Comparison of ENCODE assay signal across 15 mouse cellular contexts in genomic region chr16:37972357-37972756, GRCm38 (mm10). TPM values are rescaled to one million over a fixed set of nuclear protein-coding genes. Genes with fewer than 3 reads are reported as not detected.
DNase-seq lines count a peak whose midpoint lies in the region; ATAC-seq lines count a peak whose summit lies in the region.
"Had no signal": no experiment of that assay in that cellular context is flagged by ENCODE, and none has a peak within 500 bp of the region (broad histone marks: within the 10 kb centered on the region; RNA-seq: fewer than 3 reads in every experiment).

No protein-coding gene starts in this region.

- H3K9ac ChIP-seq in hindbrain, embryonic 12.5 days: no peak overlapping the region
- H3K9ac ChIP-seq in hindbrain, embryonic 14.5 days: no peak overlapping the region
- no peak overlapping the region for H3K9ac ChIP-seq in midbrain, embryonic 15.5 days
- no peak overlapping the region for H3K9ac ChIP-seq in midbrain, embryonic 16.5 days (ENCODE audit: low read depth, low read length)
- H3K9ac ChIP-seq: forebrain, postnatal 0 days; heart, embryonic 12.5 days; liver, embryonic 12.5 days had no signal

- no peaks in the 10 kb centered on the region for H3K9me3 ChIP-seq in hindbrain, embryonic 12.5 days (replicated peaks)
- H3K9me3 ChIP-seq in hindbrain, embryonic 14.5 days (ENCODE audit: control insufficient read depth, low read length): no peaks in the 10 kb centered on the region
- no peaks in the 10 kb centered on the region for H3K9me3 ChIP-seq in midbrain, embryonic 15.5 days
- no peaks in the 10 kb centered on the region for H3K9me3 ChIP-seq in midbrain, embryonic 16.5 days (replicated peaks; ENCODE audit: control insufficient read depth, low read length, poor library complexity, severe bottlenecking)
- no peaks in the 10 kb centered on the region for H3K9me3 ChIP-seq in embryonic facial prominence, embryonic 10.5 days
- H3K9me3 ChIP-seq: heart, embryonic 12.5 days; liver, embryonic 12.5 days had no signal

- no peak for ATAC-seq in hindbrain, embryonic 12.5 days (ENCODE audit: low FRiP score)
- ATAC-seq in hindbrain, embryonic 14.5 days (ENCODE audit: low FRiP score): no peak
- no peak for ATAC-seq in midbrain, embryonic 15.5 days (replicated peaks)
- no peak for ATAC-seq in midbrain, embryonic 16.5 days
- ATAC-seq: forebrain, postnatal 0 days; liver, embryonic 12.5 days had no signal

- no peaks in the 10 kb centered on the region for H3K36me3 ChIP-seq in hindbrain, embryonic 12.5 days
- no peaks in the 10 kb centered on the region for H3K36me3 ChIP-seq in hindbrain, embryonic 14.5 days (replicated peaks; ENCODE audit: control insufficient read depth, insufficient read depth)
- H3K36me3 ChIP-seq in midbrain, embryonic 15.5 days (replicated peaks): no peaks in the 10 kb centered on the region
- H3K36me3 ChIP-seq in midbrain, embryonic 16.5 days (ENCODE audit: control insufficient read depth, insufficient read depth, low read length): no peaks in the 10 kb centered on the region
- no peaks in the 10 kb centered on the region for H3K36me3 ChIP-seq in embryonic facial prominence, embryonic 10.5 days (replicated peaks)
- H3K36me3 ChIP-seq: heart, embryonic 12.5 days; liver, embryonic 12.5 days had no signal

- peaks cover 20% of the 10 kb centered on the region for H3K4me1 ChIP-seq in hindbrain, embryonic 12.5 days
- peaks cover 24% of the 10 kb centered on the region; the same call in 1 of the 2 replicates for H3K4me1 ChIP-seq in hindbrain, embryonic 14.5 days (replicated peaks; ENCODE audit: control insufficient read depth, insufficient read depth, low read length)
- H3K4me1 ChIP-seq in midbrain, embryonic 15.5 days: peaks cover 34% of the 10 kb centered on the region
- H3K4me1 ChIP-seq in midbrain, embryonic 16.5 days (ENCODE audit: control insufficient read depth, insufficient read depth, low read length): peaks cover 19% of the 10 kb centered on the region
- no peaks in the 10 kb centered on the region for H3K4me1 ChIP-seq in embryonic facial prominence, embryonic 10.5 days

- DNase-seq in hindbrain, embryonic 14.5 days (ENCODE audit: low spot score): no peak
- peak; percentile 20 for DNase-seq in R1 (ENCODE audit: low read depth, low spot score)
- peak; percentile 42 for DNase-seq in retina, embryonic 14.5 days (ENCODE audit: low spot score)
- DNase-seq in right cerebral cortex, postnatal 4 days: no peak
- DNase-seq in embryonic facial prominence, embryonic 10.5 days (ENCODE audit: low spot score): no peak
- DNase-seq: cerebellum, postnatal 10 days; forebrain, postnatal 0 days; gastrocnemius, postnatal 14 days; kidney, adult 9 months; lung, postnatal 4 days had no signal

- no peak overlapping the region for H3K4me2 ChIP-seq in hindbrain, embryonic 12.5 days (replicated peaks)
- H3K4me2 ChIP-seq in hindbrain, embryonic 14.5 days (replicated peaks): no peak overlapping the region
- no peak overlapping the region for H3K4me2 ChIP-seq in midbrain, embryonic 15.5 days
- no peak overlapping the region for H3K4me2 ChIP-seq in midbrain, embryonic 16.5 days (ENCODE audit: low read length)
- H3K4me2 ChIP-seq: heart, embryonic 12.5 days; liver, embryonic 12.5 days had no signal

- 65% methylated on average over 8 of the region's 8 CpGs for WGBS in hindbrain, embryonic 12.5 days
- WGBS in hindbrain, embryonic 14.5 days: 63% methylated on average over 8 of the region's 8 CpGs
- 57% methylated on average over 8 of the region's 8 CpGs for WGBS in midbrain, embryonic 15.5 days
- WGBS in midbrain, embryonic 16.5 days: 59% methylated on average over 8 of the region's 8 CpGs
- WGBS in embryonic facial prominence, embryonic 10.5 days: 61% methylated on average over 8 of the region's 8 CpGs

- H3K27ac ChIP-seq in hindbrain, embryonic 12.5 days: 0 out of 2 replicates have a peak overlapping the region, but pooled peaks have one; percentile 6
- no peak overlapping the region for H3K27ac ChIP-seq in hindbrain, embryonic 14.5 days
- H3K27ac ChIP-seq in midbrain, embryonic 15.5 days: peak overlapping the region; percentile 13; the same call in 1 of the 2 replicates
- H3K27ac ChIP-seq in midbrain, embryonic 16.5 days (ENCODE audit: low read length): no peak overlapping the region
- no peak overlapping the region for H3K27ac ChIP-seq in embryonic facial prominence, embryonic 10.5 days (replicated peaks)
- H3K27ac ChIP-seq: liver, embryonic 12.5 days had no signal

- no peak overlapping the region for H3K4me3 ChIP-seq in hindbrain, embryonic 12.5 days
- H3K4me3 ChIP-seq in hindbrain, embryonic 14.5 days (replicated peaks; ENCODE audit: low read length): no peak overlapping the region
- no peak overlapping the region for H3K4me3 ChIP-seq in midbrain, embryonic 15.5 days
- no peak overlapping the region for H3K4me3 ChIP-seq in midbrain, embryonic 16.5 days (ENCODE audit: low read depth, low read length)
- no peak overlapping the region for H3K4me3 ChIP-seq in embryonic facial prominence, embryonic 10.5 days
- H3K4me3 ChIP-seq: heart, embryonic 12.5 days; liver, embryonic 12.5 days had no signal

- H3K27me3 ChIP-seq in hindbrain, embryonic 12.5 days: no peaks in the 10 kb centered on the region
- no peaks in the 10 kb centered on the region for H3K27me3 ChIP-seq in hindbrain, embryonic 14.5 days (ENCODE audit: control insufficient read depth, insufficient read depth, low read length)
- H3K27me3 ChIP-seq in midbrain, embryonic 15.5 days (replicated peaks): no peaks in the 10 kb centered on the region
- no peaks in the 10 kb centered on the region for H3K27me3 ChIP-seq in midbrain, embryonic 16.5 days (ENCODE audit: control insufficient read depth, insufficient read depth, low read depth, low read length)
- no peaks in the 10 kb centered on the region for H3K27me3 ChIP-seq in embryonic facial prominence, embryonic 10.5 days (replicated peaks; ENCODE audit: low read depth, poor library complexity, severe bottlenecking)
- H3K27me3 ChIP-seq: heart, embryonic 12.5 days had no signal

RNA-seq across cellular contexts. Expression of gene Gpr156, which starts 56.1 kb away (rescaled TPM):
- polyA plus RNA-seq in hindbrain, embryonic 12.5 days (2016; fragmentation: Nextera tagmentation; extraction: Ambion mirVana): 5.4 and 5.6 TPM in 2 replicates
- polyA plus RNA-seq in hindbrain, embryonic 14.5 days (2014; fragmentation: Nextera tagmentation; extraction: Ambion mirVana): 3.5 and 3.9 TPM in 2 replicates
- polyA plus RNA-seq in midbrain, embryonic 15.5 days (2015; fragmentation: Nextera tagmentation; extraction: Ambion mirVana): 6.2 and 6.4 TPM in 2 replicates
- 5.1 and 5.8 TPM in 2 replicates for polyA plus RNA-seq in midbrain, embryonic 16.5 days (2015; fragmentation: Nextera tagmentation; extraction: Ambion mirVana)
- 0.99 and 1.2 TPM in 2 replicates for polyA plus RNA-seq in embryonic facial prominence, embryonic 10.5 days (2016; fragmentation: Nextera tagmentation; extraction: Ambion mirVana)
- polyA plus RNA-seq: liver, embryonic 12.5 days had no signal

Comparison
In these comparisons a context has a peak if more than half of its experiments do, and no peak if none do; other contexts are left out.
1. H3K27ac ChIP-seq: peak in hindbrain, embryonic 12.5 days (single experiment) and midbrain, embryonic 15.5 days (single experiment); none in hindbrain, embryonic 14.5 days (single experiment), midbrain, embryonic 16.5 days (single experiment) and embryonic facial prominence, embryonic 10.5 days (single experiment).
2. DNase-seq: peak in R1 (single experiment) and retina, embryonic 14.5 days (single experiment); none in hindbrain, embryonic 14.5 days (single experiment), right cerebral cortex, postnatal 4 days (single experiment) and embryonic facial prominence, embryonic 10.5 days (single experiment).